Comparison of ENCODE assay signal across 11 mouse cellular contexts in the genomic region with DNA sequence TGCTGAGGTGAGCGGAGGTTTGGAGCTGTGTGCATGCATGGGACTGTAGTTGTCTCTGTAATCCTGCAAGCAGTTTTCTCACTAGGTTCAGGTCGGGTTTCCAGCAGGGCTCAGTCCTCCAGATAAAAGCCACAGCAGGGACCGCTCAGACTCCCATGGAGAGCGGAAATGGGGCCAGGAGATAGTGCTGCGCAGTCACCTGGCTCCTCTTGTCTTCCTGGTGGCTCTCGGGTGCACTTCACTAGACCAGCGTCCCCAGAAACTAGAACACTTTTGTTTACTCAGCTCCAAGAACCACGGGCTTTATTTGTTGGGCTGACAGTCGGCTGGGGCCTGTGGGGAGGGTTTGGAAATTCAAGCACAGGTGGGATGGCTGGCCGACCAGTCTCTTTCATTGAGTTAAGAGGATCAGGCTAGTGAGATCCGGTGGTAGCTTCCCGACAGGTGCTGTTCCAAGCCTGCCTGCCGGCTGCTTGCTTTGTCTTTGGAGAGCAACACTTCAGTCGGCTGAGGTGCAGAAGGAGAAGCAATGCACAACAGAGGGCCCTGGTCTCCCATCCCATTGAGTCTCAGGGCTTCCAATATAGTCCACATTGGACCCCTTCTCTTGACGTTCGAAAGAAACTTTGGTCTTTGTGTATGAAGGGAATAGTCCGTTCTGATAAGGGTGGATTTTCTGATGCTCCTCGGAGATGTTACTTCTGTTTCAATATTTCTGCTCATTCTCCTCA. TPM values are rescaled to one million over a fixed set of nuclear protein-coding genes. Genes with fewer than 3 reads are reported as not detected.
DNase-seq lines count a peak whose midpoint lies in the region; ATAC-seq lines count a peak whose summit lies in the region.
"Had no signal": no experiment of that assay in that cellular context is flagged by ENCODE, and none has a peak within 500 bp of the region (broad histone marks: within the 10 kb centered on the region; RNA-seq: fewer than 3 reads in every experiment).

No protein-coding gene starts in this region.

- WGBS in forebrain, embryonic 13.5 days = 5% methylated on average over 18 of the region's 18 CpGs
- WGBS in midbrain, embryonic 13.5 days = 4% methylated on average over 18 of the region's 18 CpGs

- 0 out of 2 replicates have a peak, but pooled peaks have one; percentile 22 for ATAC-seq in cerebellum, adult (ENCODE audit: insufficient number of reproducible peaks, low FRiP score, low TSS enrichment)
- no peak for ATAC-seq in forebrain, embryonic 13.5 days
- no peak for ATAC-seq in midbrain, embryonic 13.5 days

- no peaks in the 10 kb centered on the region for H3K9me3 ChIP-seq in forebrain, embryonic 13.5 days (replicated peaks)
- no peaks in the 10 kb centered on the region for H3K9me3 ChIP-seq in midbrain, embryonic 13.5 days

- peak overlapping the region; percentile 20 for H3K4me2 ChIP-seq in forebrain, embryonic 13.5 days
- peak overlapping the region; percentile 34; the same call in 1 of the 2 replicates for H3K4me2 ChIP-seq in midbrain, embryonic 13.5 days (replicated peaks)

- H3K4me3 ChIP-seq in forebrain, embryonic 13.5 days = no peak overlapping the region
- peak overlapping the region; percentile 15; the same call in 1 of the 2 replicates for H3K4me3 ChIP-seq in midbrain, embryonic 13.5 days (replicated peaks)

- peaks cover 19% of the 10 kb centered on the region for H3K4me1 ChIP-seq in forebrain, embryonic 13.5 days
- H3K4me1 ChIP-seq in midbrain, embryonic 13.5 days (replicated peaks) = peaks cover 15% of the 10 kb centered on the region

- H3K27ac ChIP-seq in forebrain, embryonic 13.5 days = no peak overlapping the region
- no peak overlapping the region for H3K27ac ChIP-seq in midbrain, embryonic 13.5 days

- peaks cover 66% of the 10 kb centered on the region for H3K27me3 ChIP-seq in forebrain, embryonic 13.5 days
- peaks cover 63% of the 10 kb centered on the region for H3K27me3 ChIP-seq in midbrain, embryonic 13.5 days

- no peak for DNase-seq in cerebellum, postnatal 4 days (ENCODE audit: low spot score in 2 of 2)
- DNase-seq in cerebellum, adult 18-20 months = peak; percentile 16 to 27
- DNase-seq in urinary bladder, postnatal 14 days (ENCODE audit: low spot score) = no peak
- no peak for DNase-seq in left cerebral cortex, adult 11 months (ENCODE audit: low spot score)
- DNase-seq in right cerebral cortex, postnatal 36 days (ENCODE audit: low spot score in 2 of 2) = no peak
- DNase-seq: adrenal gland, adult 2 months; heart, adult 11 months; spleen, adult 18-20 months had no signal

- no peak overlapping the region for H3K9ac ChIP-seq in forebrain, embryonic 13.5 days
- H3K9ac ChIP-seq in midbrain, embryonic 13.5 days (replicated peaks) = no peak overlapping the region

- H3K36me3 ChIP-seq in forebrain, embryonic 13.5 days (ENCODE audit: poor library complexity, severe bottlenecking) = no peaks in the 10 kb centered on the region
- H3K36me3 ChIP-seq in midbrain, embryonic 13.5 days = no peaks in the 10 kb centered on the region

RNA-seq across cellular contexts. Expression of a gene that starts 1.9 kb away (rescaled TPM):
- 0.57 and 0.74 TPM in 2 replicates for polyA plus RNA-seq in forebrain, embryonic 13.5 days (2015; fragmentation: Nextera tagmentation; extraction: Ambion mirVana)
- 0.99 and 1.3 TPM in 2 replicates for polyA plus RNA-seq in midbrain, embryonic 13.5 days (2015; fragmentation: Nextera tagmentation; extraction: Ambion mirVana)
- polyA plus RNA-seq: adrenal gland, adult 2 months had no signal

Comparison
In these comparisons a context has a peak if more than half of its experiments do, and no peak if none do; other contexts are left out.
1. DNase-seq: peak in cerebellum, adult 18-20 months (2 of 2); none in cerebellum, postnatal 4 days (0 of 2), urinary bladder, postnatal 14 days (single experiment), left cerebral cortex, adult 11 months (single experiment) and right cerebral cortex, postnatal 36 days (0 of 2).